Mouse (Mus musculus) liver, embryonic 12.5 days (tissue): ENCODE data around the gene Tmem86a. TPM values are rescaled to one million over a fixed set of nuclear protein-coding genes. Genes with fewer than 3 reads are reported as not detected.
A peak's percentile ranks its signal among the peaks of the same experiment; 100 is the strongest.
"Not testable (repeated sequence)": the region's sequence is repeated elsewhere in the genome, so short reads cannot be mapped to it uniquely, and the experiment has no call there.

Experiments
- ATAC-seq: fragments of 200-750 bp; cut with Nextera tagmentation; 2 replicates; pipeline ENCODE4 v1.8.0; 2017; ENCODE audit warnings: moderate number of reproducible peaks, mild to moderate bottlenecking, moderate library complexity
- H3K27ac ChIP-seq: fragments of 300-500 bp; sonication (generic); 2 replicates; pipeline ENCODE4 v1.5.1; 2016; ENCODE audit warnings: mild to moderate bottlenecking
- H3K27me3 ChIP-seq: fragments of 300-500 bp; sonication (generic); replicated peaks from 2 replicates; pipeline ENCODE4 v1.6.1; 2016; ENCODE audit warnings: mild to moderate bottlenecking, moderate library complexity
- H3K36me3 ChIP-seq: fragments of 300-500 bp; sonication (generic); 2 replicates; pipeline ENCODE4 v1.6.1; 2016; ENCODE audit warnings: mild to moderate bottlenecking, moderate library complexity
- H3K4me1 ChIP-seq: fragments of 300-500 bp; sonication (generic); 2 replicates; pipeline ENCODE4 v1.6.1; 2016
- H3K4me2 ChIP-seq: fragments of 300-500 bp; sonication (generic); 2 replicates; pipeline ENCODE4 v1.6.1; 2016; ENCODE audit warnings: mild to moderate bottlenecking, moderate library complexity
- H3K4me3 ChIP-seq: fragments of 300-500 bp; sonication (generic); 2 replicates; pipeline ENCODE4 v1.5.1; 2016; ENCODE audit warnings: mild to moderate bottlenecking, moderate library complexity
- H3K9ac ChIP-seq: fragments of 300-500 bp; sonication (generic); 2 replicates; pipeline ENCODE4 v1.6.1; 2016; ENCODE audit warnings: mild to moderate bottlenecking, moderate library complexity
- H3K9me3 ChIP-seq: fragments of 300-500 bp; sonication (generic); replicated peaks from 2 replicates; pipeline ENCODE4 v1.6.1; 2016; ENCODE audit warnings: mild to moderate bottlenecking, moderate library complexity
- WGBS: fragments of 180-500 bp; shearing (Covaris S2); methylation state at CpG from one replicate; pipeline ENCODE4 v1.1.7; 2016; ENCODE audit not compliant: insufficient replicate concordance; 5-methylcytosine and 5-hydroxymethylcytosine counted together
- polyA plus RNA-seq: library from polyadenylated mRNA; unstranded; fragments of >200 nt; fragmentation: Nextera tagmentation; extraction: Ambion mirVana; gene quantifications from 2 replicates; pipeline ENCODE4 v1.2.1, GENCODE M21; 2016

Gene Tmem86a
- polyA plus RNA-seq, 1 experiment from 2014 or later: 20.3 TPM

- Histone ChIP-seq H3K36me3 (no peaks in the 10 kb centered on the region), H3K4me2 (peak overlapping the region; percentile 57), H3K4me3 (peak overlapping the region; percentile 21), H3K4me1 (peaks cover 45% of the 10 kb centered on the region), H3K9me3 (no peaks in the 10 kb centered on the region), H3K27me3 (no peaks in the 10 kb centered on the region), H3K27ac (peak overlapping the region; percentile 93), H3K9ac (peak overlapping the region; percentile 45; the same call in 1 of the 2 replicates)
- peak; percentile 100 for ATAC-seq
- WGBS: 5% methylated on average over 6 of the region's 6 CpGs
Measured at GRCm38 (mm10) chr7:47015390-47016065, 34.9 kb upstream of the Tmem86a start.

GRCm38 (mm10) chr7:47016602-47017001 is 33.8 kb upstream of the Tmem86a start:
- H3K27ac ChIP-seq: no peak overlapping the region
- WGBS: 72% methylated on average over 3 of the region's 3 CpGs
- H3K9me3 ChIP-seq: no peaks in the 10 kb centered on the region
- peaks cover 45% of the 10 kb centered on the region for H3K4me1 ChIP-seq
- no peak for ATAC-seq
- H3K4me2 ChIP-seq: no peak overlapping the region
- H3K36me3 ChIP-seq: no peaks in the 10 kb centered on the region
- no peak overlapping the region for H3K4me3 ChIP-seq
- no peak overlapping the region for H3K9ac ChIP-seq
- H3K27me3 ChIP-seq: 0 out of 2 replicates have a peak, but pooled peaks cover 6% of the 10 kb centered on the region

- no peak overlapping the region for H3K4me3 ChIP-seq
- ATAC-seq: no peak
- WGBS: 72% methylated on average over 7 of the region's 7 CpGs
- no peak overlapping the region for H3K27ac ChIP-seq
- H3K4me2 ChIP-seq: no peak overlapping the region
- H3K9ac ChIP-seq: no peak overlapping the region
- H3K27me3 ChIP-seq: 0 out of 2 replicates have a peak, but pooled peaks cover 6% of the 10 kb centered on the region
- no peaks in the 10 kb centered on the region for H3K36me3 ChIP-seq
- H3K9me3 ChIP-seq: no peaks in the 10 kb centered on the region
- peaks cover 45% of the 10 kb centered on the region for H3K4me1 ChIP-seq
Measured at GRCm38 (mm10) chr7:47017146-47017545, 33.3 kb upstream of the Tmem86a start.

DNA sequence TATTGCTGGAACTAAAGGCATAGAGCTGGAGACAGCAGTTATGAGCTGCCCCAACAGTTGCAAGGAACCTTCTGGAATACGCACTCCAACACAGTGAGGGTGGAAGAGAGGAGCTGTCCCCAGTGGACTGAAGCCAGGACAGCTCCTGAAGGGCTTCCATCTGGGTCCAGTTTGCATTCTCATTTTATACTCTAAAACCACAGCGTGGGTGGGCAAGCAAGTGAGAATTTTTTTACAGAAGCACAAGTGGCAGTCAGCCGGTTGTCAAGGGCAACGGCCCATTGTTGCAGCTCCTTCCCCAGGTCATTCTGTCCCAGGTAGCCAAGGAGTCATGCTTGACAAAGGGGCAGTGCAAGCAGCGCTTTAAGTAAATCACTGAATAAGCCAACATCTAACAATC is 30.8 kb upstream of the Tmem86a start:
- no peak for ATAC-seq
- no peak overlapping the region for H3K9ac ChIP-seq
- H3K4me1 ChIP-seq: peaks cover 22% of the 10 kb centered on the region
- H3K27me3 ChIP-seq: peaks cover 13% of the 10 kb centered on the region; the same call in 1 of the 2 replicates
- H3K9me3 ChIP-seq: no peaks in the 10 kb centered on the region
- no peak overlapping the region for H3K4me3 ChIP-seq
- H3K36me3 ChIP-seq: no peaks in the 10 kb centered on the region
- H3K27ac ChIP-seq: no peak overlapping the region
- no peak overlapping the region for H3K4me2 ChIP-seq
- WGBS: 64% methylated on average over 5 of the region's 5 CpGs

- H3K9ac ChIP-seq: no peak overlapping the region
- no peak overlapping the region for H3K27ac ChIP-seq
- no peaks in the 10 kb centered on the region for H3K36me3 ChIP-seq
- 21% methylated on average over 8 of the region's 8 CpGs for WGBS
- peaks cover 13% of the 10 kb centered on the region; the same call in 1 of the 2 replicates for H3K27me3 ChIP-seq
- H3K9me3 ChIP-seq: no peaks in the 10 kb centered on the region
- H3K4me3 ChIP-seq: no peak overlapping the region
- peaks cover 9% of the 10 kb centered on the region for H3K4me1 ChIP-seq
- ATAC-seq: no peak
- H3K4me2 ChIP-seq: no peak overlapping the region
Measured at GRCm38 (mm10) chr7:47020956-47021355, 29.4 kb upstream of the Tmem86a start.

- no peak for ATAC-seq
- no peak overlapping the region for H3K4me2 ChIP-seq
- peaks cover 13% of the 10 kb centered on the region; the same call in 1 of the 2 replicates for H3K27me3 ChIP-seq
- H3K4me3 ChIP-seq: no peak overlapping the region
- H3K9me3 ChIP-seq: no peaks in the 10 kb centered on the region
- 36% methylated on average over 8 of the region's 8 CpGs for WGBS
- no peaks in the 10 kb centered on the region for H3K36me3 ChIP-seq
- no peaks in the 10 kb centered on the region for H3K4me1 ChIP-seq
- no peak overlapping the region for H3K27ac ChIP-seq
- no peak overlapping the region for H3K9ac ChIP-seq
Measured at GRCm38 (mm10) chr7:47022482-47022881, 27.9 kb upstream of the Tmem86a start.

- no peaks in the 10 kb centered on the region for H3K4me1 ChIP-seq
- no peaks in the 10 kb centered on the region for H3K36me3 ChIP-seq
- WGBS: 6% methylated on average over 6 of the region's 6 CpGs
- ATAC-seq: no peak
- H3K9me3 ChIP-seq: no peaks in the 10 kb centered on the region
- no peak overlapping the region for H3K27ac ChIP-seq
- peaks cover 13% of the 10 kb centered on the region; the same call in 1 of the 2 replicates for H3K27me3 ChIP-seq
- H3K4me2 ChIP-seq: no peak overlapping the region
- H3K9ac ChIP-seq: no peak overlapping the region
- H3K4me3 ChIP-seq: no peak overlapping the region
Measured at GRCm38 (mm10) chr7:47023530-47023929, 26.9 kb upstream of the Tmem86a start.

GRCm38 (mm10) chr7:47024454-47024853 is 25.9 kb upstream of the Tmem86a start:
- Histone ChIP-seq H3K27ac (no peak overlapping the region), H3K36me3 (no peaks in the 10 kb centered on the region), H3K4me2 (no peak overlapping the region), H3K4me1 (no peaks in the 10 kb centered on the region), H3K9me3 (no peaks in the 10 kb centered on the region), H3K27me3 (peaks cover 13% of the 10 kb centered on the region; the same call in 1 of the 2 replicates), H3K9ac (no peak overlapping the region), H3K4me3 (no peak overlapping the region)
- 78% methylated on average over 7 of the region's 7 CpGs for WGBS
- ATAC-seq: no peak

DNA sequence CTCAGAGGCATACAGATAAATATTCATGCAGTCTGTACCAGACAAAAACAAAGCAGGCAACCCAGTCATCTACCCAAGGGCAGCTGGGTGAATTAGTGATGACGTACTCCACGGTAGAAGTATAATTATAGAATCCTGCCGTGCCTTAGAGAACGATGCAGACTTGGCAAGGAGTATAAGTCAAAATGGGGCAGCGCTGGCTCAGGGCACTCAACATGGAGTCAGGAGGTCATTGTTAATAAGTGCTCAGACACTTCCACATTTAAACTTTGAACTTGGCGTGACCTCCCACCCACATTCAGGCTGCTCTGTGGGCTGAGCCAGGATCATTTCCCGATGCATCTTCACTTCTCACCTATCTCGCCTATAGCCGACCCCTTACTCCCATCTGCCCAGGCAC is 25.0 kb upstream of the Tmem86a start:
- no peak overlapping the region for H3K4me2 ChIP-seq
- H3K27ac ChIP-seq: no peak overlapping the region
- H3K36me3 ChIP-seq: no peaks in the 10 kb centered on the region
- ATAC-seq: no peak
- no peaks in the 10 kb centered on the region for H3K9me3 ChIP-seq
- H3K27me3 ChIP-seq: peaks cover 13% of the 10 kb centered on the region; the same call in 1 of the 2 replicates
- WGBS: 69% methylated on average over 9 of the region's 9 CpGs
- no peak overlapping the region for H3K9ac ChIP-seq
- H3K4me1 ChIP-seq: no peaks in the 10 kb centered on the region
- no peak overlapping the region for H3K4me3 ChIP-seq

- H3K4me2 ChIP-seq, H3K27ac ChIP-seq, ATAC-seq, H3K4me3 ChIP-seq, H3K9ac ChIP-seq, H3K27me3 ChIP-seq, H3K4me1 ChIP-seq, H3K9me3 ChIP-seq, H3K36me3 ChIP-seq: not testable (repeated sequence)
- WGBS: 54% methylated on average over 3 of the region's 3 CpGs
Measured at GRCm38 (mm10) chr7:47026899-47027298, 23.5 kb upstream of the Tmem86a start.

DNA sequence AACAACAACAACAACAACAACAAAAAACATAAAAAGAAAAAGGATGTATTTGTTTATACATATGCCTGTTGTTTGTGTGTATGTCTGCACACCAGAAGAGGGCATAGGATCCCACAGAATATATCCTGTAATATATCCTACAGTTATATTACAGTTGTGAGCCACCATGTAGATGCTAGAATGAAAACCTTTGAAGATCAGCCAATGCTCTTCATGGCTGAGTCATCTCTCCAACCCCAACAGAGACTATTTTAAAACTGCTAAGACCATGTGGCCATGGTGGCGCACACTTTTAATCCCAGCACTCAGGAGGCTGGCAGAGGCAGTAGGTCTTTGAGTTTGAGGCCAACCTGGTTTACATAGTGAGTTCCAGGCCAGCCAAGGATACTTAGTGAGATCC is 22.9 kb upstream of the Tmem86a start:
- H3K27me3 ChIP-seq: peaks cover 5% of the 10 kb centered on the region; the same call in 1 of the 2 replicates
- H3K9me3 ChIP-seq: no peaks in the 10 kb centered on the region
- 85% methylated on average over 1 of the region's 1 CpGs for WGBS
- no peak overlapping the region for H3K4me3 ChIP-seq
- no peak overlapping the region for H3K9ac ChIP-seq
- ATAC-seq: no peak
- no peak overlapping the region for H3K27ac ChIP-seq
- H3K4me1 ChIP-seq: no peaks in the 10 kb centered on the region
- H3K4me2 ChIP-seq: no peak overlapping the region
- H3K36me3 ChIP-seq: no peaks in the 10 kb centered on the region

GRCm38 (mm10) chr7:47030517-47031193 is 19.7 kb upstream of the Tmem86a start:
- H3K4me3 ChIP-seq: no peak overlapping the region
- H3K4me2 ChIP-seq: no peak overlapping the region
- 75% methylated on average over 9 of the region's 9 CpGs for WGBS
- H3K27ac ChIP-seq: no peak overlapping the region
- no peaks in the 10 kb centered on the region for H3K9me3 ChIP-seq
- H3K4me1 ChIP-seq: no peaks in the 10 kb centered on the region
- no peak for ATAC-seq
- H3K27me3 ChIP-seq: no peaks in the 10 kb centered on the region
- H3K9ac ChIP-seq: no peak overlapping the region
- no peaks in the 10 kb centered on the region for H3K36me3 ChIP-seq
